Mouse (Mus musculus) kidney, adult 2 months (tissue): ENCODE data around the gene Dok1. TPM values are rescaled to one million over a fixed set of nuclear protein-coding genes. Genes with fewer than 3 reads are reported as not detected.

Experiments used
- DNase-seq: peaks from one replicate; pipeline ENCODE4 v3.0.0; 2021
- H3K27ac ChIP-seq: fragments of 200-500 bp; 2 replicates; pipeline ENCODE4 v1.5.1; 2012; ENCODE audit warnings: low read depth, low read length, control low read depth, inconsistent platforms; ENCODE audit not compliant: insufficient read depth
- H3K27me3 ChIP-seq: fragments of 200-500 bp; replicated peaks from 2 replicates; pipeline ENCODE4 v1.6.1; 2012; ENCODE audit warnings: mild to moderate bottlenecking, moderate library complexity, low read length, inconsistent platforms; ENCODE audit not compliant: control insufficient read depth, insufficient read depth
- H3K36me3 ChIP-seq: fragments of 200-500 bp; 2 replicates; pipeline ENCODE4 v1.6.1; 2012; ENCODE audit warnings: mild to moderate bottlenecking, moderate library complexity, low read length, inconsistent platforms; ENCODE audit not compliant: control insufficient read depth, insufficient read depth
- H3K4me1 ChIP-seq: fragments of 200-500 bp; 2 replicates; pipeline ENCODE4 v1.6.1; 2011; ENCODE audit warnings: low read length; ENCODE audit not compliant: control insufficient read depth, insufficient read depth
- H3K4me3 ChIP-seq: fragments of 200-500 bp; 2 replicates; pipeline ENCODE4 v1.5.1; 2011; ENCODE audit warnings: mild to moderate bottlenecking, low read depth, low read length, control low read depth; ENCODE audit not compliant: insufficient read depth
- CTCF ChIP-seq: fragments of 200-500 bp; conservative IDR thresholded peaks from 2 replicates; pipeline ENCODE4 v1.5.1; 2011; ENCODE audit warnings: low read depth, mild to moderate bottlenecking, control low read depth, low read length, moderate library complexity, mixed read lengths; ENCODE audit not compliant: insufficient read depth, insufficient read length
- POLR2A ChIP-seq: fragments of 200-500 bp; IDR thresholded peaks from one replicate; pipeline ENCODE4 v1.6.1; 2011; ENCODE audit warnings: low read depth, low read length, control low read depth
- WGBS: fragments of 180-500 bp; shearing (Covaris S2); methylation state at CpG from one replicate; pipeline ENCODE4 v1.1.7; 2018; 5-methylcytosine and 5-hydroxymethylcytosine counted together
- polyA plus RNA-seq: library from polyadenylated mRNA; depleted of rRNA; stranded (reverse); fragments of >200 nt; gene quantifications from 2 replicates; pipeline ENCODE4 v1.2.3, GENCODE M21; 2012

The Dok1 gene
- polyA plus RNA-seq, 1 experiment = 4.3 TPM

DNA sequence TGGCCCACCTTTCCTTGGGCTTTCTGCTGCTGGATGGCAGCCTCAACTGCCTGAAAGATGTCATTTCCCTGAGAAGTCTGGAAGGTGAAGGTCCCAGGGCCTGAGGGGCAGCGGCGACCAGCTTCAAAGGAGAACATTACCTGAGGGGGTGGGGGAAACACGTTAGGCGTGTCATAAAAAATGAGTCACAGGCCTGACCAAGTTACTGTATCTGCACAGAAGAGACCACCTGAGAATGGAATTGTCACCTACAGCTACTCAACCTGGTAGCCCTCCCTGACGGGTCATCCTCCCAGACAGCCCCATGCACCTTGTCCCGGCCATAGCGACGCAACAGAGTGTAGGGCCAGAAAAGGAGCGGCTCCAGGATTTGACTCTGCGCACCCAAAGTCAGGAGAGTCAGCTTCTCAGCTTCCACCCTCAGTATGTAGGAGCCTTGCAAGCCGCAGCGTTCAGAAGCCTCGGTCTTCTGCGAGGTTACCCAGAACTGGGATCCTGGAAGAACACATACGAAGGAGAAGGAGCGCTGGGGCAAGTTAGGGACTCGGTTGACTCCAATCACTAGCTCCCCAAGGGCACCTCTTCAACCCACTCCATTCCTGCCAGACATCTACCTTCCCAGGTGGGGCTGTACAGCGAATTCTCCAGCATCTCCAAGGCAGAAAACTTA is 1.2 kb downstream of the Dok1 start:
- H3K4me3 ChIP-seq = no peak overlapping the region

GRCm38 (mm10) chr6:83031111-83031510 is 2.2 kb downstream of the Dok1 start:
- Histone ChIP-seq H3K4me3 (no peak overlapping the region), H3K36me3 (no peaks in the 10 kb centered on the region), H3K27ac (no peak overlapping the region), H3K27me3 (no peaks in the 10 kb centered on the region), H3K4me1 (no peaks in the 10 kb centered on the region)
- TF ChIP-seq POLR2A (no peak), CTCF (no peak)
- 88% methylated on average over 7 of the region's 7 CpGs for WGBS
- DNase-seq = no peak

More for the DNA sequence above, 1.2 kb downstream of the Dok1 start:
- Histone ChIP-seq H3K36me3 (no peaks in the 10 kb centered on the region), H3K27me3 (no peaks in the 10 kb centered on the region), H3K4me1 (no peaks in the 10 kb centered on the region), H3K27ac (no peak overlapping the region)
- TF ChIP-seq CTCF (no peak), POLR2A (no peak)
- DNase-seq = no peak
- WGBS = 75% methylated on average over 18 of the region's 18 CpGs

DNA sequence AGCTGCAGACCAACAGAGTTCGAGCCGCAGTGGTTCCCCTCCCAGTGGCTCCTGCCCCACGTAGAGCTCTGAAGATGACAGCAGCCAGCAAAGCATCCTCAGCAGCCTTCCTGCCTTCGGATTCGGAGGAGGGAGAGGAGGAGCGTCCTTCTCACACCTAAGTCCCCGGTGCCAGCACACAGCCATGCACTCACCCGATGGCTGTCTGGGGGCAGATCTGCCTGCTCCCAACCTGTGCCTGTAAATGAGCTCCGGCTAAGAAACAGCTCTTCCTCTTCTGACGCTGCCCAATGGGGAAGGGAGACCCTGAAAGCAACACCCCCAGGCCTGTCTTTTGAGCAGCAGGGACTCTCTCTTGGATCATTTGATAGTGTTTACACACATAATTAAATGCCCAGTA is 3.5 kb downstream of the Dok1 start:
- WGBS = 68% methylated on average over 10 of the region's 10 CpGs
- Histone ChIP-seq H3K4me1 (no peaks in the 10 kb centered on the region), H3K36me3 (no peaks in the 10 kb centered on the region), H3K27ac (no peak overlapping the region), H3K4me3 (no peak overlapping the region), H3K27me3 (no peaks in the 10 kb centered on the region)
- no peak for DNase-seq
- TF ChIP-seq POLR2A (no peak), CTCF (no peak)

DNA sequence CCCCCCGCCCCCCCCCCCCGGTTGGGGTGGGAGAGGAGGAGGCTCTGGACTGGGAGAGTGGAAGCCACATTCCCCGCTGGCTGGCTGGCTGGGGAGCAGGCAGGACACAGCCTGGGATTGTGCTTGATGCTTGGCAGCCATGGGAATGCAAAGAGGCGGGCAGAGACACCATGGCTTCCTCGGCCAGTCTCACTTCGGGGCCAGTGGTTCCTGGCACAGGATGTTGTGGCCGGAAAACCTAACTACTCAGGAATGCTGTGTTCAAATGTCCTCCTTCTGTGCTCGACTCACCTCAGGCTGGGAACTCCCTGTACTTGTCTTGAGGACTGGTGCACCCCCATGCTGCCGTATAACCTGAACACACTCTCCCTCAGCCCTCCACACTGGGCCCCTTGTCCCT is 5.6 kb downstream of the Dok1 start:
- no peak overlapping the region for H3K4me3 ChIP-seq
- DNase-seq = no peak
- TF ChIP-seq POLR2A (no peak), CTCF (no peak)
- no peaks in the 10 kb centered on the region for H3K4me1 ChIP-seq
- H3K36me3 ChIP-seq = no peaks in the 10 kb centered on the region
- 53% methylated on average over 7 of the region's 9 CpGs for WGBS
- H3K27me3 ChIP-seq = no peaks in the 10 kb centered on the region
- H3K27ac ChIP-seq = no peak overlapping the region

DNA sequence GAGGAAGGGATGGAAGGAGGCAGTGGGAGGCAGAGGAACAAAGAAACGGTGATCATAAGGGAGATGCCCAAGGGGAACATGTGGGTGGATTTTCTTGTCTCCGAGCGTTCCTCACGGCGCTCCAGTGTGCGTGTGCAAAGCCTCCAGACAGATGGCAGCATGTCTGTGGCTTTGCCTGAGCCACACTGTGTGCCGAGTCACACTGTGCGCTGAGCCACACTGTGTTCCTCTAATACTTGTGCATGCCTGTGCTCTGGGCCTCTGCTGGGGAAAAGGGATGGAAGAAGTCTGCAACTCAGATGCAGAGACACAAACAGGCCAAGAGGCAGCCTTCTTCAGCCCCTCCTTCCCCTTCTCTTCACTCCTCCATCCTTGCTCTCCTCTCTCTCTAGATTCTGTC is 6.0 kb downstream of the Dok1 start:
- TF ChIP-seq CTCF = no peak
- TF ChIP-seq POLR2A = no peak
- WGBS = 82% methylated on average over 8 of the region's 8 CpGs
- H3K27me3 ChIP-seq = no peaks in the 10 kb centered on the region

DNA sequence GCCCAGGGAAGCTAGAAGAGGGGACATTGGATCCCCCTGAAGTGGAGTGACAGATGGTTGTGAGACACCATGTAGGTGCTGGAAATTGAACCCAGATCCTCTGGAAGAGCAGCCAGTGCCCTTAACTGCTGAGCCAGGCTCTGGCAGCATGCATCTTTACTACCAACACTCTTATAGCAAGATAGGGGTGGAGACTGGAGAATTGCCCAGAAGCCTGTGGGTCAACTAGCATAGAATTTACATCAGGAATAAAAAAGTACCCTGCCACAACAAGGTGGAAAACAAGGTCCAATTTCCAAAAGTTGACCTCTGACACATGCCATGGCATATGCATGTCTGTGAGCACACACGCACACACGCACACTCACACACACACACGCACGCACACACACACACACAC is 8.1 kb downstream of the Dok1 start:
- no peaks in the 10 kb centered on the region for H3K27me3 ChIP-seq
- no peak overlapping the region for H3K4me3 ChIP-seq
- no peak for TF ChIP-seq CTCF
- no peak for TF ChIP-seq POLR2A
- no peak overlapping the region for H3K27ac ChIP-seq
- no peaks in the 10 kb centered on the region for H3K36me3 ChIP-seq
- WGBS = 92% methylated on average over 4 of the region's 4 CpGs
- no peaks in the 10 kb centered on the region for H3K4me1 ChIP-seq
- no peak for DNase-seq

More for the DNA sequence above, 6.0 kb downstream of the Dok1 start:
- Histone ChIP-seq H3K27ac (no peak overlapping the region), H3K4me1 (no peaks in the 10 kb centered on the region), H3K36me3 (no peaks in the 10 kb centered on the region), H3K4me3 (no peak overlapping the region)
- no peak for DNase-seq

GRCm38 (mm10) chr6:83024421-83024820 is 8.8 kb downstream of the Dok1 start:
- H3K36me3 ChIP-seq = no peaks in the 10 kb centered on the region
- no peaks in the 10 kb centered on the region for H3K4me1 ChIP-seq
- H3K4me3 ChIP-seq = no peak overlapping the region
- no peaks in the 10 kb centered on the region for H3K27me3 ChIP-seq
- 70% methylated on average over 4 of the region's 4 CpGs for WGBS
- H3K27ac ChIP-seq = no peak overlapping the region
- no peak for DNase-seq
- TF ChIP-seq POLR2A (no peak), CTCF (no peak)
